Mouse (Mus musculus) T-helper 1 cell (primary cell): ENCODE results near the gene Hmg20b.

Experiments
- in situ Hi-C: fragments of 300-600 bp; cut with MboI, MseI; formaldehyde crosslinking; loops from one replicate; pipeline ENCODE4 v1.15.1; 2025; ENCODE audit warnings: high pct_unique_total_duplicates

Gene Hmg20b

DNA sequence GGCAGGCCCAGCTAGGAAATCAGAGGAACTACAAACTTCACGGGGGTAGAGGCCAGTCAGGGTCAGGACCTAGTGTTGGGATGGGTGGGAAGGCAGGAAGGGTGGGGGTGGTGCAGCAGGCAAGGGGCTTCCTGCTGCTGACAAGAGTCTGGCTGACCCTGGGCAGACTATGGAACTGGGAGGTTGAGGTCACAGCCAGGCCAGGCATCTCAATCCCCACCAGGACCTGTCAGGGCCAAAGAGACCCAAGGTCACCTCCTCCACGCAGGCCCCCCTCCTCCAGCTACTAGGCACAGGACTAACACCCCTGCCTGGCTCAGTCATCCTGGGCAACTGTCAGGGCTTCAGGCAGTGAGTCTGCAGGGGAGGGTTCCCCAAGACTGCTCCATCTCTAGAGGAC lies 22.3 kb downstream of the Hmg20b start:
- in situ Hi-C loops = no loop called here

GRCm38 (mm10) chr10:81326858-81327257 lies 23.4 kb downstream of the Hmg20b start:
- in situ Hi-C loops = no loop called here

DNA sequence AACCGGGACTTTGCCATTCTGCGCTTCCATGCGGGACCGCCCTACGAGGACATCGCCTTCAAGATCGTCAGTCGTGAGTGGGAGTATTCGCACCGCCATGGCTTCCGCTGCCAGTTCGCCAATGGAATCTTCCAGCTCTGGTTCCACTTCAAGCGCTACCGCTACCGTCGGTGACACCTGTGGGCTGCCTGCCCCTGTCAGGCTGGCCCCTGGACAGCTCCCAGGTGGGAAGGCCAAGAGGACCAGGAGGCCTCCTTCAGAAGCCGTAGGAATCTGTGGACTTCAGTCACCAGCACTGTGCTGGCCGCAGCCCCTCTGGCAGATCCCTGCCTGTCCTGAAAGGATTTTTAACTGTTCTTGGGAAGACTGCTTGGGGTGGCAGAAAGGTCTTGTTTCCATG lies 24.5 kb downstream of the Hmg20b start:
- in situ Hi-C loops = no loop called here

DNA sequence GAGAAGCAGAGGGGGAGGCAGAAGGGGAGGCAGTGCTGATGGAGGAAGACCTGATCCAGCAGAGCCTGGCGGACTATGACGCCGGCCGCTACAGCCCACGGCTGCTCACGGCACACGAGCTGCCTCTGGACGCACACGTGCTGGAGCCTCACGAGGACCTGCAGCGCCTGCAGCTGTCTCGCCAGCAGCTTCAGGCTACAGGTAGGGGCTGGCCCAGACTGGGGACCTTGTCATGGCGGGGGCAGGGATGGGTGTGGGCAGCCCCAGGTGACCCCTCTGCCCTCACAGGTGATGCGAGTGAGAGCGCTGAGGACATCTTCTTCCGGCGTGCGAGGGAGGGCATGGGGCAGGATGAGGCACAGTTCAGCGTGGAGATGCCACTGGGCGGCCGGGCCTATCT lies 25.1 kb downstream of the Hmg20b start:
- in situ Hi-C loops = no loop called here

DNA sequence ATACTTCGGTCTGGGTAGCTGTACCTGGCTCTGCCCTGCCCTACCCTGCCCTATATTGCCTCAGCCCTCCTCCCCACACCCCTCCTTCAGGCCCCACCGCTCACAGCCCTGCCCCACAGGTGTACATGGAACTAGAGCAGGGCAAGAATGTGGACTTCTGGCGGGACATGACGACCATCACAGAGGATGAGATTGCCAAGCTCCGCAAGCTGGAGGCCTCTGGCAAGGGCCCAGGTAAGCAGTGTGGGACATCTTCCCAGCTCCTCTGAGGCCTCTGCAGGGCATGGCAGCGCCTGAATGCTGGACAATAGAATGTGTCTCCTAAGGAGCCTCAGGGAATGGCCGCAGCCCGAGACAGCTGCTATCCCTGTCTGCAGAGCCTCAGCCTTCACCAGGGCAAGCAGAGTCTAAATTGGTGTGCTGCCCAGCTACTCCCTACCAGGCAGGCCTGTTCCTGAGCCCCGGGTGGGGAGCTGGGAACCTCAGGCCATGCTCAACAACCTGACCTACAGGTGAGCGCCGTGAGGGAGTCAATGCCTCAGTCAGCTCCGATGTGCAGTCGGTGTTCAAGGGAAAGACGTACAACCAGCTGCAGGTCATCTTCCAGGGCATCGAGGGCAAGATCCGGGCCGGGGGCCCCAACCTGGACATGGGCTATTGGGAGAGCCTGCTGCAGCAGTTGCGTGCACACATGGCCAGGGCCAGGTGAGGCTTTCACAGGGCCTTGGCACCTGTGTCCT lies 26.3 kb downstream of the Hmg20b start:
- in situ Hi-C loops = no loop called here

DNA sequence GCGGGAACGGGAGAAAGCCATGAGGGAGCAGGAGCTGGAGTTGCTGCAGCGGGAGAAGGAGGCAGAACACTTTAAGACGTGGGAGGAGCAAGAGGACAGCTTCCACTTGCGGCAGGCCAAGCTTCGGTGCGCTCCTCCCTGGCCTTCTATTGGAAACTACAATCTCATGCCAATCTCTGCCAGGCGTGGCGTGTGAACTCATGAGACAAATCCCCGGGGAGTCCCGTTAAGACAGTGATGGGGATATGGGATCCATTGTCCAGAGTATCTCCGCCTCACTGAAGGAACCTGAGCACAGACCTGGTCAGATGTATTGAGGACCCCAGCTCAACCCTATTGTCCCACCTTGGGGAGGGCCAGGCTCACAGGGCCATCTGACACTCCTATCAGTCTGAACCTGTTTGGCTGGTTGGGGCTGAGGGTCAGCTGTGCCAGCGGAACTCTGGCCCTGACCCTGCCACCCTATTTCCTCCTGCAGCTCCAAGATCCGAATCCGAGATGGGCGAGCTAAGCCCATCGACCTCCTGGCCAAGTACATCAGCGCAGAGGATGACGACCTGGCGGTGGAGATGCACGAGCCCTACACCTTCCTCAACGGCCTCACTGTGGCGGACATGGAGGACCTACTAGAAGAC lies 27.0 kb downstream of the Hmg20b start:
- in situ Hi-C loops = no loop called here

GRCm38 (mm10) chr10:81322444-81322843 lies 27.8 kb downstream of the Hmg20b start:
- in situ Hi-C loops = no loop called here

DNA sequence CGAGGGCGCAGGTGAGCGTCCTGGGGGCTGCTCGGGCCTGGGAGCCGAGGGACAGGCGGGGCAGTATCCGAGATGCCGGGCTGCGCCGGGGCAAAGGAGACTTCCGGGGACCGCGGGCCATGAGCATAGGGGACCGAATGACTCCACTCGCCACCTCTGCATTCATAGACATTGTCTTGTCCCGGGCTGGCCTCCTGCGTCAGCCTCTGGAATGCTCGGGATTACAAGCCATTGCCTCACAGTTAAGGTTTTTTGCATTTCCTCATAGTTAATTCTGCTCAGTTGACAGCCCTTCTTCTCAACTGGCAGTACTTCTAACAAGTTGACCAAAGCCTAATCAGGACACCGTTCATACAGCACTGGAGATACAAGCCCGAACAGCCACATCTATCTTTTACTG lies 28.8 kb downstream of the Hmg20b start:
- in situ Hi-C loops = no loop called here

DNA sequence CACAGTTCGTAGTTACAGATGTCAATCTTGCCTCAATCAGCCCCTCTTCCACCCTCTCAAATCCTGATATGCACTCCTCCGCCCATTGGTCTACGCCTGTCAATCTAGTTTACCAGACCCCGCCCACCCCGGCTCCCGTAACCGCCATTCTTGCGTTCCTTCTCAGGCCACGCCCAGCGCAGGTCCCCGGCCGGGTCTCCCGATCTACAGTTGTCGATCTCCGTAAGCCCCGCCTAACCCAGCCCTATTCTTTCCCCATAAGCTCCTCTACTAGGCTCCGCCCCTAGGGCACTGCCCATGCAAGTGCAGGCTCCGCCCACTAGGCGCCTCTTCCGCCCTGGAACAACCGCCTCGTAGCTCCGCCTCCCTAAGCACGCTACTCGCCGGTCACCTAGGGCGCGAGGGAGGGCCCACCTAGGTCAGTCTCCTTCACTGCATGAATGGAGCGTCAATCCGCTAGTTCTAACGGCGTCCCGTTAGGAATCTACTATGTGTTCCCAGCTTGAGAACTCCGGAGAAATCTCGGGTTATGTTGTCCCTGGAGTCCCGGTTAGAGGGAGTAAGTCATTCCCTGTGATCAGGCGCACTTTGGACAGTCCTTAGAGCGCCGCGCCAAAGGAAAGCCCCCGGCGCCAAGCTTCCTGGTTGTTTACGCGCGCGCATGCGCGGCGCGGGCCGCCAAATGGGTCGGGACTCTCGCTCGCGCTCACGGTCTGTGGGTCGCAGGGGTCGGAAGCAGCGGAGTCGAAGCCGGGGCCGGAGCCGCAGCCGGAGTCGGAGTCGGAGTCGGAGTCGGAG lies 29.5 kb downstream of the Hmg20b start, which contains the start of gene Cactin:
TSS of gene Cactin (plus strand) at position 554 of the 798 bp plus-strand sequence.
- in situ Hi-C loops = no loop called here

GRCm38 (mm10) chr10:81319741-81320549 lies 30.3 kb downstream of the Hmg20b start:
- in situ Hi-C loops = no loop called here

DNA sequence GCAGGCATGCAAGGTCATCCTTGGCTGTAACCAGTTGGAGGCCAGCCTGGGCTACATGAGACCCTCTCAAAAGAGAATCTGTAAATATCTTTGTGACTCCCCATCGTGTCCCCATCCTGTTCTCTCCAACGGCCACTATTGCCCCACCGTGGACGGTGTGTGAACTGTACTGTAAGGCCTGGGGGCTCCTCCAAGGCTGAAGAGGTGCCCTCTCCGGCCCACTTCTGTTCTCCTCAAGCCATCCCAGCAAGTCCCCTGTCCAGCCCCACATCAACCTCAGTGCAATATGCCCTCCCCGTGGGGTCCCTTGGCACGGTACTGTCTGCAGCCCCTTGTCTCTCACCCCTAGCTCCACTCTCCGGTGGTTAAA lies 31.0 kb downstream of the Hmg20b start:
- in situ Hi-C loops = no loop called here

GRCm38 (mm10) chr10:81318589-81319329 lies 31.5 kb downstream of the Hmg20b start:
- in situ Hi-C loops = no loop called here

DNA sequence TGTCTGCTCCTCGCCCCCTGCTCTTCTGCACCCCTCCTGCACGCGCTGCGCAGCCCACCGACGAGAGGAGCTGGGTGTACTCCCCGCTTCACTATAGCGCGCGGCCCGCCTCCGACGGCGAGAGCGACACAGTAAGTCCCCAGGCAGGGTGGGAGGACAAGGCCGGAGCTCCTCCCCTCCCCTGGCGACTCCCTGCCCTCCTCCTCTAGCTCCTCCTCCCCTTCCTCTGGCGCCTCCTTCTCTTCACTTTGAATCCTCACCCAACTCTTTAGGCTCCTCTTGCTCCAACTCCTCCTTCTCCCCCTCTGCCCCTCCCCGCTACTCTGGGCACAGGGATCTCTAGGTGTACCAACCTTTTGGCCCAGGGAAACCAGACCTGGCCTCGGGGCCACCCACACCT lies 33.0 kb downstream of the Hmg20b start:
- in situ Hi-C loops = no loop called here

- in situ Hi-C loops = no loop called here
Measured at GRCm38 (mm10) chr10:81316338-81317060, 33.8 kb downstream of the Hmg20b start.

DNA sequence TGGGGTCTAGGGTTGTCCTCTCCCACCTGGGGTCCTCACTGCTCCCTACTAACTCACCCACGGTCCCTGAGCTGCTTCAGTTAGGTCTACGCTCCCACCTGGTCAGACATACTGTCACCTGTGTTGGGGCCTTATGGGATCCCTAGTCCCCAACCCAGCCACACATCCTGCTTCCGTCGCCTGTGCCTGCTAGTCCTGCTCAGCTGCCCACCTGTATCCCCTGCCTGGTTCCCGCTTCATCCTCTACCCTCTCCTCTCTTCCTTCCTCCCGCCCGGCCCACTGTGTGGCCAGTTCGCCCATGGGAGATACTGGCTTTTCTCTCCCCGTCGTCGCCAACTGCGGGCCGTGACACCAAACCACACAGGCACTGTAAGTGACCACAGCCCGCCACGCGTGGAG lies 34.7 kb downstream of the Hmg20b start:
- in situ Hi-C loops = no loop called here

- in situ Hi-C loops = no loop called here
Measured at GRCm38 (mm10) chr10:81314201-81314600, 36.1 kb downstream of the Hmg20b start.

- in situ Hi-C loops = no loop called here
Measured at GRCm38 (mm10) chr10:81313581-81313980, 36.7 kb downstream of the Hmg20b start.

GRCm38 (mm10) chr10:81309571-81309970 lies 40.7 kb downstream of the Hmg20b start:
- in situ Hi-C loops = no loop called here

GRCm38 (mm10) chr10:81306837-81307682 lies 43.2 kb downstream of the Hmg20b start:
- in situ Hi-C loops = no loop called here
